Mouse (Mus musculus): ENCODE results near the gene Sept11. TPM values are rescaled to one million over a fixed set of nuclear protein-coding genes. Genes with fewer than 3 reads are reported as not detected.

Gene Sept11
- total RNA-seq, 1 experiment, result 124 TPM

- H3K4me3 ChIP-seq (ENCODE audit: insufficient read depth in 1 of 2, low read depth in 1 of 2, low read length in 2 of 2, poor library complexity in 1 of 2, severe bottlenecking in 1 of 2), result no peak overlapping the region
- H3K9me3 ChIP-seq (ENCODE audit: control insufficient read depth, insufficient read depth, low read depth, low read length), result no peaks in the 10 kb centered on the region
- H3K4me1 ChIP-seq (ENCODE audit: control insufficient read depth in 2 of 2, insufficient read depth in 2 of 2, low read length in 2 of 2, poor library complexity in 1 of 2), result peaks cover 1 to 9% of the 10 kb centered on the region in 2 experiments; a peak in 2 of 4 replicates
- no peak overlapping the region for H3K9ac ChIP-seq (ENCODE audit: insufficient read depth, low read depth, low read length, poor library complexity, severe bottlenecking)
- TF ChIP-seq ZNF384 (IDR thresholded peaks at IDR 0.05; ENCODE audit: low read depth, low read length) (no peak), HCFC1 (IDR thresholded peaks at IDR 0.05; ENCODE audit: borderline replicate concordance, insufficient read depth, low read length) (no peak), ZC3H11A (IDR thresholded peaks at IDR 0.05; ENCODE audit: borderline replicate concordance, low read depth, low read length) (no peak), CHD2 (IDR thresholded peaks at IDR 0.05; ENCODE audit: low read depth, low read length) (no peak), MAFK (IDR thresholded peaks at IDR 0.05; ENCODE audit: insufficient read depth, low read depth, low read length) (no peak)
- no peak for DNase-seq (ENCODE audit: low read depth, low spot score)
- H3K36me3 ChIP-seq (ENCODE audit: control insufficient read depth, insufficient read depth, low read length, poor library complexity, severe bottlenecking), result peaks cover 5% of the 10 kb centered on the region
- no peak overlapping the region for H3K27ac ChIP-seq (ENCODE audit: insufficient read depth, low read depth, low read length, poor library complexity, severe bottlenecking)
- in situ Hi-C loops (cut with MboI; ENCODE audit: low sequenced_read_pairs in 2 of 2, unreplicated experiment in 2 of 2), result no loop called here
Measured at GRCm38 (mm10) chr5:93135368-93136107, 42.3 kb downstream of the Sept11 start.

GRCm38 (mm10) chr5:93136956-93137586 is 43.8 kb downstream of the Sept11 start:
- Histone ChIP-seq H3K9ac (ENCODE audit: insufficient read depth, low read depth, low read length, poor library complexity, severe bottlenecking) (no peak overlapping the region), H3K9me3 (ENCODE audit: control insufficient read depth, insufficient read depth, low read depth, low read length) (no peaks in the 10 kb centered on the region), H3K4me1 (ENCODE audit: control insufficient read depth in 2 of 2, insufficient read depth in 2 of 2, low read length in 2 of 2, poor library complexity in 1 of 2) (peaks cover 0 to 4% of the 10 kb centered on the region in 2 experiments; a peak in 2 of 4 replicates), H3K27ac (ENCODE audit: insufficient read depth, low read depth, low read length, poor library complexity, severe bottlenecking) (no peak overlapping the region), H3K4me3 (ENCODE audit: insufficient read depth in 1 of 2, low read depth in 1 of 2, low read length in 2 of 2, poor library complexity in 1 of 2, severe bottlenecking in 1 of 2) (no peak overlapping the region), H3K36me3 (ENCODE audit: control insufficient read depth, insufficient read depth, low read length, poor library complexity, severe bottlenecking) (peaks cover 14% of the 10 kb centered on the region)
- in situ Hi-C loops (cut with MboI; ENCODE audit: low sequenced_read_pairs in 2 of 2, unreplicated experiment in 2 of 2), result no loop called here
- no peak for TF ChIP-seq HCFC1 (IDR thresholded peaks at IDR 0.05; ENCODE audit: borderline replicate concordance, insufficient read depth, low read length)
- no peak for TF ChIP-seq ZC3H11A (IDR thresholded peaks at IDR 0.05; ENCODE audit: borderline replicate concordance, low read depth, low read length)
- TF ChIP-seq CHD2 (IDR thresholded peaks at IDR 0.05; ENCODE audit: low read depth, low read length), result no peak
- no peak for TF ChIP-seq MAFK (IDR thresholded peaks at IDR 0.05; ENCODE audit: insufficient read depth, low read depth, low read length)
- no peak for TF ChIP-seq ZNF384 (IDR thresholded peaks at IDR 0.05; ENCODE audit: low read depth, low read length)
- DNase-seq (ENCODE audit: low read depth, low spot score), result no peak

- Histone ChIP-seq H3K9me3 (ENCODE audit: control insufficient read depth, insufficient read depth, low read depth, low read length) (no peaks in the 10 kb centered on the region), H3K4me3 (ENCODE audit: insufficient read depth in 1 of 2, low read depth in 1 of 2, low read length in 2 of 2, poor library complexity in 1 of 2, severe bottlenecking in 1 of 2) (no peak overlapping the region), H3K36me3 (ENCODE audit: control insufficient read depth, insufficient read depth, low read length, poor library complexity, severe bottlenecking) (peaks cover 22% of the 10 kb centered on the region), H3K27ac (ENCODE audit: insufficient read depth, low read depth, low read length, poor library complexity, severe bottlenecking) (no peak overlapping the region), H3K9ac (ENCODE audit: insufficient read depth, low read depth, low read length, poor library complexity, severe bottlenecking) (no peak overlapping the region), H3K4me1 (ENCODE audit: control insufficient read depth in 2 of 2, insufficient read depth in 2 of 2, low read length in 2 of 2, poor library complexity in 1 of 2) (peaks cover 0 to 4% of the 10 kb centered on the region in 2 experiments; a peak in 1 of 4 replicates)
- TF ChIP-seq ZC3H11A (IDR thresholded peaks at IDR 0.05; ENCODE audit: borderline replicate concordance, low read depth, low read length), result no peak
- TF ChIP-seq HCFC1 (IDR thresholded peaks at IDR 0.05; ENCODE audit: borderline replicate concordance, insufficient read depth, low read length), result no peak
- TF ChIP-seq ZNF384 (IDR thresholded peaks at IDR 0.05; ENCODE audit: low read depth, low read length), result no peak
- TF ChIP-seq MAFK (IDR thresholded peaks at IDR 0.05; ENCODE audit: insufficient read depth, low read depth, low read length), result no peak
- TF ChIP-seq CHD2 (IDR thresholded peaks at IDR 0.05; ENCODE audit: low read depth, low read length), result no peak
- in situ Hi-C loops (cut with MboI; ENCODE audit: low sequenced_read_pairs in 2 of 2, unreplicated experiment in 2 of 2), result no loop called here
- DNase-seq (ENCODE audit: low read depth, low spot score), result no peak
Measured at GRCm38 (mm10) chr5:93139350-93139749, 46.1 kb downstream of the Sept11 start.

DNA sequence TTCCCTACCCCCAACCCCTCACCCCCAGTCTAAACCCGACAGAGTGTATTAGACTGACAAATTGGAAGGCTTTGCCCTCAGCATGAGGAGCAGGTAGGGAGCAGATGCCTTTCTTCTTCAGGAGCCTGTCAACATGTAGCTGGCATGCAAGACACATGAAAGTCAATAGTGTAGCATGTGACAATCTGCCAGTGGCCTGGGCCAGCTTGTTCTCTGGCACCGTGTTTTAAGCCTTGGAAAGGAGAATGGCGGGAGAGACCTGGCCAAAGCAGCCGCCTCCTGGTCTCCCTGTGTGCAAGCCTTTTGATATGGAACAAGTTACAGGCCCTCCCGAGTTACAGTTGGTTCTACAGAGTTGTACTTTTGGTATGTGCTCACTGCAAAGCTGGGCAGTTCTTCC is 47.5 kb downstream of the Sept11 start:
- in situ Hi-C loops (cut with MboI; ENCODE audit: low sequenced_read_pairs in 2 of 2, unreplicated experiment in 2 of 2), result no loop called here
- Histone ChIP-seq H3K4me3 (ENCODE audit: insufficient read depth in 1 of 2, low read depth in 1 of 2, low read length in 2 of 2, poor library complexity in 1 of 2, severe bottlenecking in 1 of 2) (no peak overlapping the region), H3K4me1 (ENCODE audit: control insufficient read depth in 2 of 2, insufficient read depth in 2 of 2, low read length in 2 of 2, poor library complexity in 1 of 2) (peaks cover 0 to under 1% of the 10 kb centered on the region in 2 experiments; a peak in 1 of 4 replicates), H3K9me3 (ENCODE audit: control insufficient read depth, insufficient read depth, low read depth, low read length) (no peaks in the 10 kb centered on the region), H3K9ac (ENCODE audit: insufficient read depth, low read depth, low read length, poor library complexity, severe bottlenecking) (no peak overlapping the region), H3K27ac (ENCODE audit: insufficient read depth, low read depth, low read length, poor library complexity, severe bottlenecking) (no peak overlapping the region), H3K36me3 (ENCODE audit: control insufficient read depth, insufficient read depth, low read length, poor library complexity, severe bottlenecking) (peaks cover 29% of the 10 kb centered on the region)
- no peak for DNase-seq (ENCODE audit: low read depth, low spot score)
- TF ChIP-seq HCFC1 (IDR thresholded peaks at IDR 0.05; ENCODE audit: borderline replicate concordance, insufficient read depth, low read length) (no peak), ZC3H11A (IDR thresholded peaks at IDR 0.05; ENCODE audit: borderline replicate concordance, low read depth, low read length) (no peak)

Measured in ES-E14 (cell line).